ENCODE assay signal across 8 mouse cellular contexts in genomic region chr4:155601997-155602456, GRCm38 (mm10). TPM values are rescaled to one million over a fixed set of nuclear protein-coding genes. Genes with fewer than 3 reads are reported as not detected.
DNase-seq lines count a peak whose midpoint lies in the region; ATAC-seq and TF ChIP-seq lines count a peak whose summit lies in the region.

No protein-coding gene starts in this region.

- peak overlapping the region; percentile 97 for H3K9ac ChIP-seq in liver, adult 2 months (ENCODE audit: low read depth, low read length)
- H3K9ac ChIP-seq in embryonic facial prominence, embryonic 12.5 days = peak overlapping the region; percentile 91
- peak overlapping the region; percentile 93 for H3K9ac ChIP-seq in intestine, embryonic 15.5 days
- H3K9ac ChIP-seq in neural tube, embryonic 14.5 days (replicated peaks; ENCODE audit: low read depth, low read length) = peak overlapping the region; percentile 95

- no peak for DNase-seq in liver, adult 2 months (ENCODE audit: extremely low read depth, low read depth, low spot score)
- no peak for DNase-seq in liver
- no peak for DNase-seq in left cerebral cortex, adult 9 months (ENCODE audit: low spot score in 2 of 2)
- DNase-seq in layer of hippocampus, adult 8-10 months (ENCODE audit: low spot score in 2 of 2) = no peak
- DNase-seq in urinary bladder, postnatal 14 days (ENCODE audit: low spot score) = no peak

- H3K9me3 ChIP-seq in embryonic facial prominence, embryonic 12.5 days = no peaks in the 10 kb centered on the region
- H3K9me3 ChIP-seq in intestine, embryonic 15.5 days = no peaks in the 10 kb centered on the region
- no peaks in the 10 kb centered on the region for H3K9me3 ChIP-seq in neural tube, embryonic 14.5 days (ENCODE audit: control insufficient read depth, low read length)

- peaks cover 8% of the 10 kb centered on the region; the same call in 1 of the 2 replicates for H3K79me2 ChIP-seq in liver, adult 2 months (ENCODE audit: control insufficient read depth, insufficient read depth, low read length)

- H3K36me3 ChIP-seq in liver, adult 2 months (ENCODE audit: control insufficient read depth, insufficient read depth, low read length) = peaks cover 7% of the 10 kb centered on the region
- H3K36me3 ChIP-seq in embryonic facial prominence, embryonic 12.5 days = 0 out of 2 replicates have a peak, but pooled peaks cover 17% of the 10 kb centered on the region
- 0 out of 2 replicates have a peak, but pooled peaks cover 5% of the 10 kb centered on the region for H3K36me3 ChIP-seq in intestine, embryonic 15.5 days
- peaks cover 4% of the 10 kb centered on the region; the same call in 1 of the 2 replicates for H3K36me3 ChIP-seq in neural tube, embryonic 14.5 days (ENCODE audit: control insufficient read depth, insufficient read depth, low read length)

- ATAC-seq in embryonic facial prominence, embryonic 12.5 days (ENCODE audit: insufficient number of reproducible peaks, insufficient read depth, low FRiP score, low TSS enrichment) = no peak
- ATAC-seq in intestine, embryonic 15.5 days = peak; percentile 23
- no peak; the same call in 1 of the 2 replicates for ATAC-seq in neural tube, embryonic 14.5 days (ENCODE audit: low read depth)

- 2% methylated on average over 31 of the region's 31 CpGs for WGBS in liver, adult 2 months
- 2% methylated on average over 31 of the region's 31 CpGs for WGBS in embryonic facial prominence, embryonic 12.5 days
- WGBS in intestine, embryonic 15.5 days = 1% methylated on average over 31 of the region's 31 CpGs
- 1% methylated on average over 30 of the region's 31 CpGs for WGBS in neural tube, embryonic 14.5 days

- no peak for TF ChIP-seq POLR2A in liver, adult 2 months (IDR thresholded peaks at IDR 0.05; ENCODE audit: extremely low read depth, insufficient read depth, low read length)

- no peak for TF ChIP-seq CTCF in liver, adult 2 months (IDR thresholded peaks at IDR 0.05; ENCODE audit: low read depth, low read length)

- peak overlapping the region; percentile 98 for H3K27ac ChIP-seq in liver, adult 2 months (replicated peaks; ENCODE audit: insufficient read depth, low read depth, low read length)
- peak overlapping the region; percentile 98 for H3K27ac ChIP-seq in embryonic facial prominence, embryonic 12.5 days
- peak overlapping the region; percentile 99 for H3K27ac ChIP-seq in intestine, embryonic 15.5 days
- H3K27ac ChIP-seq in neural tube, embryonic 14.5 days (ENCODE audit: low read depth, low read length) = peak overlapping the region; percentile 100

- peaks cover 17% of the 10 kb centered on the region for H3K4me1 ChIP-seq in liver, adult 2 months (ENCODE audit: control insufficient read depth, insufficient read depth, low read length)
- H3K4me1 ChIP-seq in embryonic facial prominence, embryonic 12.5 days = peaks cover 9% of the 10 kb centered on the region
- no peaks in the 10 kb centered on the region for H3K4me1 ChIP-seq in intestine, embryonic 15.5 days (replicated peaks)
- peaks cover 5% of the 10 kb centered on the region for H3K4me1 ChIP-seq in neural tube, embryonic 14.5 days (ENCODE audit: control insufficient read depth, insufficient read depth, low read length)

- peak overlapping the region; percentile 86 for H3K4me3 ChIP-seq in liver, adult 2 months (ENCODE audit: insufficient read depth, low read depth, low read length)
- H3K4me3 ChIP-seq in embryonic facial prominence, embryonic 12.5 days = peak overlapping the region; percentile 98
- H3K4me3 ChIP-seq in intestine, embryonic 15.5 days (replicated peaks) = peak overlapping the region; percentile 85
- H3K4me3 ChIP-seq in neural tube, embryonic 14.5 days (ENCODE audit: low read depth, low read length) = peak overlapping the region; percentile 95

- no peaks in the 10 kb centered on the region for H3K27me3 ChIP-seq in liver, adult 2 months (ENCODE audit: control insufficient read depth, insufficient read depth, low read length)
- no peaks in the 10 kb centered on the region for H3K27me3 ChIP-seq in embryonic facial prominence, embryonic 12.5 days
- H3K27me3 ChIP-seq in intestine, embryonic 15.5 days (replicated peaks) = no peaks in the 10 kb centered on the region
- H3K27me3 ChIP-seq in neural tube, embryonic 14.5 days (ENCODE audit: control insufficient read depth, insufficient read depth, low read length) = no peaks in the 10 kb centered on the region; the same call in 1 of the 2 replicates

- H3K4me2 ChIP-seq in embryonic facial prominence, embryonic 12.5 days (replicated peaks) = peak overlapping the region; percentile 86
- peak overlapping the region; percentile 89 for H3K4me2 ChIP-seq in intestine, embryonic 15.5 days (replicated peaks)
- peak overlapping the region; percentile 80 for H3K4me2 ChIP-seq in neural tube, embryonic 14.5 days (ENCODE audit: low read depth, low read length)

RNA-seq across cellular contexts. Expression of gene Slc35e2, which starts 0.8 kb away (rescaled TPM):
- 63.5 and 65.6 TPM in 2 replicates for total RNA-seq in liver, adult 2 months (2014; rRNA removed)
- polyA plus RNA-seq in liver, adult 2 months (2012; rRNA removed) = 18.5 and 19.8 TPM in 2 replicates
- 11.4 and 12.5 TPM in 2 replicates for polyA plus RNA-seq in embryonic facial prominence, embryonic 12.5 days (2016; fragmentation: Nextera tagmentation; extraction: Ambion mirVana)
- 7.0 and 7.2 TPM in 2 replicates for polyA plus RNA-seq in intestine, embryonic 15.5 days (2015; fragmentation: Nextera tagmentation; extraction: Ambion mirVana)
- 21.0 and 21.4 TPM in 2 replicates for polyA plus RNA-seq in neural tube, embryonic 14.5 days (2014; fragmentation: Nextera tagmentation; extraction: Ambion mirVana)
- total RNA-seq in layer of hippocampus, adult 8-10 months (2022) = 10 to 100 TPM; 36.1 to 48.6 (median 42.5) TPM

RNA-seq across cellular contexts. Expression of gene Cdk11b, which starts 22.6 kb away (rescaled TPM):
- total RNA-seq in liver, adult 2 months (2014; rRNA removed) = 8.5 and 11.2 TPM in 2 replicates
- 8.8 and 10.6 TPM in 2 replicates for polyA plus RNA-seq in liver, adult 2 months (2012; rRNA removed)
- polyA plus RNA-seq in embryonic facial prominence, embryonic 12.5 days (2016; fragmentation: Nextera tagmentation; extraction: Ambion mirVana) = 78.3 and 86.6 TPM in 2 replicates
- polyA plus RNA-seq in intestine, embryonic 15.5 days (2015; fragmentation: Nextera tagmentation; extraction: Ambion mirVana) = 50.2 and 53.9 TPM in 2 replicates
- 46.7 and 54.1 TPM in 2 replicates for polyA plus RNA-seq in neural tube, embryonic 14.5 days (2014; fragmentation: Nextera tagmentation; extraction: Ambion mirVana)
- 10 to 100 TPM; 42.1 to 54.8 (median 46.9) TPM for total RNA-seq in layer of hippocampus, adult 8-10 months (2022)

RNA-seq across cellular contexts. Expression of gene Nadk, which starts 39.8 kb away (rescaled TPM):
- total RNA-seq in liver, adult 2 months (2014; rRNA removed) = 163 and 201 TPM in 2 replicates
- polyA plus RNA-seq in liver, adult 2 months (2012; rRNA removed) = 196 and 218 TPM in 2 replicates
- 96.6 and 101 TPM in 2 replicates for polyA plus RNA-seq in embryonic facial prominence, embryonic 12.5 days (2016; fragmentation: Nextera tagmentation; extraction: Ambion mirVana)
- polyA plus RNA-seq in intestine, embryonic 15.5 days (2015; fragmentation: Nextera tagmentation; extraction: Ambion mirVana) = 91.6 and 93.4 TPM in 2 replicates
- 79.1 and 93.0 TPM in 2 replicates for polyA plus RNA-seq in neural tube, embryonic 14.5 days (2014; fragmentation: Nextera tagmentation; extraction: Ambion mirVana)
- total RNA-seq in layer of hippocampus, adult 8-10 months (2022) = 10 to 100 TPM; 52.2 to 69.2 (median 59.6) TPM

RNA-seq across cellular contexts. Expression of gene Gm10563, which starts 43.2 kb away (rescaled TPM):
- not detected in 2 replicates for total RNA-seq in liver, adult 2 months (2014; rRNA removed)
- not detected in 2 replicates for polyA plus RNA-seq in liver, adult 2 months (2012; rRNA removed)
- not detected in 2 replicates for polyA plus RNA-seq in embryonic facial prominence, embryonic 12.5 days (2016; fragmentation: Nextera tagmentation; extraction: Ambion mirVana)
- polyA plus RNA-seq in intestine, embryonic 15.5 days (2015; fragmentation: Nextera tagmentation; extraction: Ambion mirVana) = not detected in 2 replicates
- not detected in 2 replicates for polyA plus RNA-seq in neural tube, embryonic 14.5 days (2014; fragmentation: Nextera tagmentation; extraction: Ambion mirVana)
- not detected for total RNA-seq in layer of hippocampus, adult 8-10 months (2022)

RNA-seq across cellular contexts. Expression of gene Mmp23, which starts 51.2 kb away (rescaled TPM):
- 1.7 and 1.8 TPM in 2 replicates for total RNA-seq in liver, adult 2 months (2014; rRNA removed)
- 2.7 and 3.0 TPM in 2 replicates for polyA plus RNA-seq in liver, adult 2 months (2012; rRNA removed)
- polyA plus RNA-seq in embryonic facial prominence, embryonic 12.5 days (2016; fragmentation: Nextera tagmentation; extraction: Ambion mirVana) = 11.3 and 16.1 TPM in 2 replicates
- 36.8 and 38.0 TPM in 2 replicates for polyA plus RNA-seq in intestine, embryonic 15.5 days (2015; fragmentation: Nextera tagmentation; extraction: Ambion mirVana)
- polyA plus RNA-seq in neural tube, embryonic 14.5 days (2014; fragmentation: Nextera tagmentation; extraction: Ambion mirVana) = 1.3 and 6.6 TPM in 2 replicates
- 1 to 10 TPM; 2.8 to 5.0 (median 3.5) TPM for total RNA-seq in layer of hippocampus, adult 8-10 months (2022)
